Mouse (Mus musculus) spleen, adult 2 months (tissue): ENCODE data around the gene Usf2.

Experiments used
- CTCF ChIP-seq: fragments of 200-500 bp; IDR thresholded peaks from 2 replicates; pipeline ENCODE4 v1.5.1; 2011; ENCODE audit warnings: mild to moderate bottlenecking, inconsistent platforms; ENCODE audit not compliant: insufficient read depth, insufficient read length, insufficient replicate concordance; ENCODE audit errors: extremely low read depth
- POLR2A ChIP-seq: fragments of 200-500 bp; IDR thresholded peaks from 2 replicates; pipeline ENCODE4 v1.6.1; 2011; ENCODE audit warnings: low read depth, low read length, inconsistent platforms

- TF ChIP-seq CTCF (no peak), POLR2A (no peak)
These were observed 12.5 kb downstream of the Usf2 start, which contains the start of gene Hamp for GRCm38 (mm10) chr7:30943909-30944635.
